Mouse (Mus musculus) embryonic facial prominence, embryonic 10.5 days (tissue): ENCODE measurements around the gene Zfhx3. TPM values are rescaled to one million over a fixed set of nuclear protein-coding genes. Genes with fewer than 3 reads are reported as not detected.

ENCODE experiments used
- DNase-seq: peaks from one replicate; pipeline ENCODE4 v3.0.0-alpha.2; 2017; ENCODE audit warnings: low spot score
- H3K27ac ChIP-seq: fragments of 300-500 bp; sonication (generic); replicated peaks from 2 replicates; pipeline ENCODE4 v1.5.1; 2016; ENCODE audit warnings: mild to moderate bottlenecking
- H3K27me3 ChIP-seq: fragments of 300-500 bp; sonication (generic); replicated peaks from 2 replicates; pipeline ENCODE4 v1.6.1; 2016; ENCODE audit warnings: low read depth, mild to moderate bottlenecking; ENCODE audit not compliant: poor library complexity, severe bottlenecking
- H3K36me3 ChIP-seq: fragments of 300-500 bp; sonication (generic); replicated peaks from 2 replicates; pipeline ENCODE4 v1.6.1; 2016; ENCODE audit warnings: mild to moderate bottlenecking, moderate library complexity
- H3K4me1 ChIP-seq: fragments of 300-500 bp; sonication (generic); 2 replicates; pipeline ENCODE4 v1.6.1; 2016
- H3K4me3 ChIP-seq: fragments of 300-500 bp; sonication (generic); 2 replicates; pipeline ENCODE4 v1.5.1; 2016; ENCODE audit warnings: mild to moderate bottlenecking, moderate library complexity
- H3K9me3 ChIP-seq: fragments of 300-500 bp; sonication (generic); 2 replicates; pipeline ENCODE4 v1.6.1; 2016; ENCODE audit warnings: mild to moderate bottlenecking
- WGBS: fragments of 180-500 bp; shearing (Covaris S2); methylation state at CpG from one replicate; pipeline ENCODE4 v1.1.7; 2016; 5-methylcytosine and 5-hydroxymethylcytosine counted together
- polyA plus RNA-seq: library from polyadenylated mRNA; unstranded; fragments of >200 nt; fragmentation: Nextera tagmentation; extraction: Ambion mirVana; gene quantifications from 2 replicates; pipeline ENCODE4 v1.2.1, GENCODE M21; 2016

Zfhx3 gene
- polyA plus RNA-seq, 1 experiment from 2014 or later: 18.8 TPM

- peaks cover 62% of the 10 kb centered on the region for H3K4me1 ChIP-seq
- no peak overlapping the region for H3K27ac ChIP-seq
- no peaks in the 10 kb centered on the region for H3K27me3 ChIP-seq
These were observed 881.6 kb downstream of the Zfhx3 start for GRCm38 (mm10) chr8:108824049-108824448.

GRCm38 (mm10) chr8:108826414-108826813 is 884.0 kb downstream of the Zfhx3 start:
- no peak overlapping the region for H3K4me3 ChIP-seq
- no peaks in the 10 kb centered on the region for H3K9me3 ChIP-seq
- no peak overlapping the region for H3K27ac ChIP-seq
- peaks cover 51% of the 10 kb centered on the region for H3K4me1 ChIP-seq
- peaks cover 18% of the 10 kb centered on the region for H3K36me3 ChIP-seq
- DNase-seq: no peak
- H3K27me3 ChIP-seq: no peaks in the 10 kb centered on the region
- WGBS: 83% methylated on average over 4 of the region's 4 CpGs

More at GRCm38 (mm10) chr8:108824049-108824448, 881.6 kb downstream of the Zfhx3 start:
- DNase-seq: no peak
- peaks cover 18% of the 10 kb centered on the region for H3K36me3 ChIP-seq
- no peak overlapping the region for H3K4me3 ChIP-seq
- 94% methylated on average over 4 of the region's 4 CpGs for WGBS
- H3K9me3 ChIP-seq: no peaks in the 10 kb centered on the region

- 62% methylated on average over 15 of the region's 15 CpGs for WGBS
- Histone ChIP-seq H3K36me3 (peaks cover 18% of the 10 kb centered on the region), H3K4me3 (no peak overlapping the region), H3K9me3 (no peaks in the 10 kb centered on the region), H3K4me1 (peaks cover 48% of the 10 kb centered on the region), H3K27ac (no peak overlapping the region), H3K27me3 (no peaks in the 10 kb centered on the region)
- no peak for DNase-seq
These were observed 885.0 kb downstream of the Zfhx3 start for GRCm38 (mm10) chr8:108827428-108827827.

- peak; percentile 57 for DNase-seq
- Histone ChIP-seq H3K4me3 (no peak overlapping the region), H3K27me3 (no peaks in the 10 kb centered on the region), H3K9me3 (no peaks in the 10 kb centered on the region), H3K4me1 (peaks cover 43% of the 10 kb centered on the region), H3K27ac (peak overlapping the region; percentile 49; the same call in 1 of the 2 replicates), H3K36me3 (peaks cover 11% of the 10 kb centered on the region)
- 52% methylated on average over 12 of the region's 12 CpGs for WGBS
These were observed 886.9 kb downstream of the Zfhx3 start for GRCm38 (mm10) chr8:108829305-108829717.

- Histone ChIP-seq H3K27me3 (no peaks in the 10 kb centered on the region), H3K9me3 (no peaks in the 10 kb centered on the region), H3K27ac (no peak overlapping the region), H3K4me1 (peaks cover 27% of the 10 kb centered on the region), H3K4me3 (no peak overlapping the region), H3K36me3 (peaks cover 20% of the 10 kb centered on the region)
- no peak for DNase-seq
- WGBS: 93% methylated on average over 11 of the region's 11 CpGs
These were observed 892.7 kb downstream of the Zfhx3 start for GRCm38 (mm10) chr8:108835143-108835542.

- Histone ChIP-seq H3K4me1 (peaks cover 28% of the 10 kb centered on the region), H3K36me3 (peaks cover 28% of the 10 kb centered on the region), H3K27me3 (no peaks in the 10 kb centered on the region), H3K27ac (no peak overlapping the region), H3K9me3 (no peaks in the 10 kb centered on the region), H3K4me3 (no peak overlapping the region)
- WGBS: 33% methylated on average over 10 of the region's 10 CpGs
- DNase-seq: no peak
These were observed 895.3 kb downstream of the Zfhx3 start for GRCm38 (mm10) chr8:108837788-108838187.

- WGBS: 75% methylated on average over 6 of the region's 6 CpGs
- Histone ChIP-seq H3K4me1 (peaks cover 28% of the 10 kb centered on the region), H3K4me3 (no peak overlapping the region), H3K27me3 (no peaks in the 10 kb centered on the region), H3K27ac (no peak overlapping the region), H3K36me3 (peaks cover 33% of the 10 kb centered on the region), H3K9me3 (no peaks in the 10 kb centered on the region)
- no peak for DNase-seq
These were observed 896.3 kb downstream of the Zfhx3 start for GRCm38 (mm10) chr8:108838761-108839160.

GRCm38 (mm10) chr8:108842307-108842706 is 899.9 kb downstream of the Zfhx3 start:
- Histone ChIP-seq H3K27me3 (no peaks in the 10 kb centered on the region), H3K4me1 (peaks cover 44% of the 10 kb centered on the region), H3K27ac (no peak overlapping the region), H3K36me3 (peaks cover 36% of the 10 kb centered on the region), H3K4me3 (no peak overlapping the region), H3K9me3 (no peaks in the 10 kb centered on the region)
- WGBS: 84% methylated on average over 5 of the region's 5 CpGs
- DNase-seq: no peak

- H3K36me3 ChIP-seq: peaks cover 56% of the 10 kb centered on the region
These were observed 903.7 kb downstream of the Zfhx3 start for GRCm38 (mm10) chr8:108846174-108846573.

GRCm38 (mm10) chr8:108846827-108847226 is 904.4 kb downstream of the Zfhx3 start:
- H3K9me3 ChIP-seq: no peaks in the 10 kb centered on the region
- H3K36me3 ChIP-seq: peaks cover 58% of the 10 kb centered on the region
- no peak overlapping the region for H3K4me3 ChIP-seq
- no peaks in the 10 kb centered on the region for H3K27me3 ChIP-seq
- no peak overlapping the region; the same call in 1 of the 2 replicates for H3K27ac ChIP-seq
- 62% methylated on average over 11 of the region's 11 CpGs for WGBS
- no peak for DNase-seq
- H3K4me1 ChIP-seq: peaks cover 41% of the 10 kb centered on the region

More at GRCm38 (mm10) chr8:108846174-108846573, 903.7 kb downstream of the Zfhx3 start:
- DNase-seq: no peak
- Histone ChIP-seq H3K4me1 (peaks cover 41% of the 10 kb centered on the region), H3K4me3 (no peak overlapping the region), H3K9me3 (no peaks in the 10 kb centered on the region), H3K27ac (no peak overlapping the region), H3K27me3 (no peaks in the 10 kb centered on the region)
- 42% methylated on average over 6 of the region's 6 CpGs for WGBS

GRCm38 (mm10) chr8:108847356-108847755 is 904.9 kb downstream of the Zfhx3 start:
- Histone ChIP-seq H3K9me3 (no peaks in the 10 kb centered on the region), H3K4me3 (no peak overlapping the region), H3K36me3 (peaks cover 58% of the 10 kb centered on the region), H3K27me3 (no peaks in the 10 kb centered on the region), H3K4me1 (peaks cover 46% of the 10 kb centered on the region), H3K27ac (no peak overlapping the region)
- WGBS: 81% methylated on average over 2 of the region's 2 CpGs
- no peak for DNase-seq

GRCm38 (mm10) chr8:108848484-108848883 is 906.0 kb downstream of the Zfhx3 start:
- H3K9me3 ChIP-seq: no peaks in the 10 kb centered on the region
- H3K36me3 ChIP-seq: peaks cover 55% of the 10 kb centered on the region
- 82% methylated on average over 3 of the region's 3 CpGs for WGBS
- H3K4me3 ChIP-seq: no peak overlapping the region
- peaks cover 55% of the 10 kb centered on the region for H3K4me1 ChIP-seq
- DNase-seq: no peak
- no peak overlapping the region for H3K27ac ChIP-seq
- H3K27me3 ChIP-seq: no peaks in the 10 kb centered on the region

- 92% methylated on average over 10 of the region's 10 CpGs for WGBS
- H3K9me3 ChIP-seq: no peaks in the 10 kb centered on the region
- peaks cover 44% of the 10 kb centered on the region for H3K4me1 ChIP-seq
- H3K27ac ChIP-seq: no peak overlapping the region
- H3K36me3 ChIP-seq: peaks cover 41% of the 10 kb centered on the region
- no peaks in the 10 kb centered on the region for H3K27me3 ChIP-seq
- no peak overlapping the region for H3K4me3 ChIP-seq
- no peak for DNase-seq
These were observed 910.6 kb downstream of the Zfhx3 start for GRCm38 (mm10) chr8:108853028-108853427.
